Mouse (Mus musculus) heart, postnatal 0 days (tissue): ENCODE data around the gene Olfr251.
"Not testable (repeated sequence)": the region's sequence is repeated elsewhere in the genome, so short reads cannot be mapped to it uniquely, and the experiment has no call there.

Experiments used
- CTCF ChIP-seq: IDR thresholded peaks from 2 replicates; pipeline ENCODE4 v1.5.1; 2016; ENCODE audit warnings: antibody characterized with exemption, control low read depth, low read depth
- EP300 ChIP-seq: IDR thresholded peaks from 2 replicates; pipeline ENCODE4 v1.6.1; 2016; ENCODE audit warnings: antibody characterized with exemption, low read depth

DNA sequence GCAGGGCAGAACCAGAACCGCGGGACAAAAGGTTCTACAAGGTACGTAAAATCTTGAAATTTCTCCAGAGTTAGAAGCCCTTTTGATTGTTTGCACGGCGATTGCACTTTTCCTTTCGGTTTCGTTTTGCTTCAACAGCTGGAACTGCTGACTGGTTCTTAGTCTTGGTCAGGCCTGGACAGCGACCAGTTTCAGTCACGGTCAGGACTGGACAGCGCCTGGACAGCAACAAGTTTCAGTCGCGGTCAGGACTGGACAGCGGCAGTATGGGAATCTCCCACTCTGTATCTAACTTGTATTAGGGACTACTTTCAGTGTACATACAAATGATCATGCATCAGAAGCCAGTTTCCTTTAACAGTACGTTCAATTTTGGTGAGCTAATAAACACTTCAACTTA is 36.6 kb downstream of the Olfr251 start:
- not testable (repeated sequence) for TF ChIP-seq CTCF, EP300
